Mouse (Mus musculus) midbrain, embryonic 13.5 days (tissue): Measurements from ENCODE around the gene Capn1. TPM values are rescaled to one million over a fixed set of nuclear protein-coding genes. Genes with fewer than 3 reads are reported as not detected.

Experiments
- ATAC-seq: fragments of 200-750 bp; cut with Nextera tagmentation; 2 replicates; pipeline ENCODE4 v1.8.0; 2017; ENCODE audit warnings: mild to moderate bottlenecking, moderate TSS enrichment, moderate library complexity
- H3K27ac ChIP-seq: fragments of 300-500 bp; sonication (generic); 2 replicates; pipeline ENCODE4 v1.5.1; 2015; ENCODE audit warnings: inconsistent platforms, mild to moderate bottlenecking, moderate library complexity
- H3K27me3 ChIP-seq: fragments of 300-500 bp; sonication (generic); 2 replicates; pipeline ENCODE4 v1.6.1; 2015; ENCODE audit warnings: mild to moderate bottlenecking, inconsistent platforms
- H3K36me3 ChIP-seq: fragments of 300-500 bp; sonication (generic); 2 replicates; pipeline ENCODE4 v1.6.1; 2015; ENCODE audit warnings: mild to moderate bottlenecking, inconsistent platforms
- H3K4me1 ChIP-seq: fragments of 300-500 bp; sonication (generic); replicated peaks from 2 replicates; pipeline ENCODE4 v1.6.1; 2015; ENCODE audit warnings: inconsistent platforms
- H3K4me2 ChIP-seq: fragments of 300-500 bp; sonication (generic); replicated peaks from 2 replicates; pipeline ENCODE4 v1.6.1; 2015; ENCODE audit warnings: moderate library complexity, mild to moderate bottlenecking, inconsistent platforms
- H3K4me3 ChIP-seq: fragments of 300-500 bp; sonication (generic); replicated peaks from 2 replicates; pipeline ENCODE4 v1.5.1; 2015; ENCODE audit warnings: mild to moderate bottlenecking, inconsistent platforms
- H3K9ac ChIP-seq: fragments of 300-500 bp; sonication (generic); replicated peaks from 2 replicates; pipeline ENCODE4 v1.6.1; 2015; ENCODE audit warnings: mild to moderate bottlenecking, inconsistent platforms
- H3K9me3 ChIP-seq: fragments of 300-500 bp; sonication (generic); 2 replicates; pipeline ENCODE4 v1.6.1; 2016; ENCODE audit warnings: mild to moderate bottlenecking, inconsistent platforms
- WGBS: fragments of 180-500 bp; shearing (Covaris S2); methylation state at CpG from one replicate; pipeline ENCODE4 v1.1.7; 2015; 5-methylcytosine and 5-hydroxymethylcytosine counted together
- polyA plus RNA-seq: library from polyadenylated mRNA; unstranded; fragments of >200 nt; fragmentation: Nextera tagmentation; extraction: Ambion mirVana; gene quantifications from 2 replicates; pipeline ENCODE4 v1.2.1, GENCODE M21; 2015

Capn1 gene
- polyA plus RNA-seq, 1 experiment from 2014 or later, result 2.3 TPM

- no peak overlapping the region for H3K27ac ChIP-seq
- no peaks in the 10 kb centered on the region for H3K9me3 ChIP-seq
- no peaks in the 10 kb centered on the region for H3K4me1 ChIP-seq
- H3K36me3 ChIP-seq, result peaks cover 46% of the 10 kb centered on the region
- ATAC-seq, result peak; percentile 45; the same call in 1 of the 2 replicates
- no peaks in the 10 kb centered on the region for H3K27me3 ChIP-seq
- no peak overlapping the region for H3K4me3 ChIP-seq
- WGBS, result 26% methylated on average over 3 of the region's 3 CpGs
- no peak overlapping the region for H3K9ac ChIP-seq
- H3K4me2 ChIP-seq, result no peak overlapping the region
Measured at GRCm38 (mm10) chr19:5956685-5957084, 59.0 kb downstream of the Capn1 start.

DNA sequence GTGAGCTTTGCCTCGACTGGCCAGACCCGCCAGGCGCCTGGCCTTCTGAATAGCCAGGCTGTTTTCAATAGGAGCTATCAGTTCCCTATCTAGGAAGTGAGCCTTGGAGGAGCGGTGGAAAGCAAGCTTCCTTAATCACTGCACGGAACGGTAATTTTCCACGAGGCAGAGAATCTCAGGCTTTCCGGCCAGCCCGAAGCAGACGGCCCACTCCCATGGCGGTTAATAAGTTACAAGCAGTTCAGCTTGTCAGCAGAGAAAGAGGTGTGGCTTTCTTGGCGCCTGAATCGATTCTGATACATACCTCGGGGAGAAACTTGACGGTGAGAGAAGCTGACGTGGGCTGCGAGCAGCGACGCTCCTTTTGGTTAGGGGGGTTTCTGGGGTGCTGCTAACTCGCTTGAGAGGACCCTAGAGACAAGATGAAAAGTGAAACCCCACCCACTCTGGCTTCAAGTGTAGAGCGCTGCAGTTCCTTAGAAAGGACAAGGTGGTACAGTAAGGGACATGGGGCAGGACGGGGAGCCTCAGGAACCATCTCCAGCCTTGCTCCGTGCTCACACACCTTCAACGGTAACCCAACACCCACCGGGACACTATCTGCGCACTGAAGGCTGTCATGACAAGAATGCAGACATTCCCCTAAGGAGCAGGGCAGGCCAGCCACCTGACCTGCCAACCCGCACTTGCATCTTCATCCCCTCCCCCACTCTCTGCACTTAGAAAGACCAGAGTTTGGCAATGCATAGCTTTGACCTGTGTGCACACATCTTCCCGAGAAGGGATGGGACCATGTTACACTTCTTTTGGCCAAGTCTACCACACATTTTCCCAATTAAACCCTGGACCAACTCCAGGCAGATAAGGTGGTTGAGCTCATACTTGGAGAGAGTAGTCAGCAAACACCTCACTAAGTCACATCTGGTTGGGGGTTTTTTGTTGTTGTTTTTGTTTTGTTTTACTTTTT lies 59.7 kb downstream of the Capn1 start:
- no peaks in the 10 kb centered on the region for H3K27me3 ChIP-seq
- no peak overlapping the region for H3K9ac ChIP-seq
- WGBS, result 93% methylated on average over 28 of the region's 28 CpGs
- peaks cover 52% of the 10 kb centered on the region for H3K36me3 ChIP-seq
- H3K4me2 ChIP-seq, result no peak overlapping the region
- no peak overlapping the region for H3K4me3 ChIP-seq
- H3K9me3 ChIP-seq, result no peaks in the 10 kb centered on the region
- no peak overlapping the region for H3K27ac ChIP-seq
- no peak for ATAC-seq
- no peaks in the 10 kb centered on the region for H3K4me1 ChIP-seq

- Histone ChIP-seq H3K9me3 (no peaks in the 10 kb centered on the region), H3K4me3 (no peak overlapping the region), H3K4me2 (no peak overlapping the region), H3K27ac (no peak overlapping the region), H3K9ac (no peak overlapping the region), H3K27me3 (no peaks in the 10 kb centered on the region), H3K36me3 (peaks cover 62% of the 10 kb centered on the region), H3K4me1 (no peaks in the 10 kb centered on the region)
- no peak for ATAC-seq
- WGBS, result 95% methylated on average over 10 of the region's 10 CpGs
Measured at GRCm38 (mm10) chr19:5954936-5955335, 60.8 kb downstream of the Capn1 start.

DNA sequence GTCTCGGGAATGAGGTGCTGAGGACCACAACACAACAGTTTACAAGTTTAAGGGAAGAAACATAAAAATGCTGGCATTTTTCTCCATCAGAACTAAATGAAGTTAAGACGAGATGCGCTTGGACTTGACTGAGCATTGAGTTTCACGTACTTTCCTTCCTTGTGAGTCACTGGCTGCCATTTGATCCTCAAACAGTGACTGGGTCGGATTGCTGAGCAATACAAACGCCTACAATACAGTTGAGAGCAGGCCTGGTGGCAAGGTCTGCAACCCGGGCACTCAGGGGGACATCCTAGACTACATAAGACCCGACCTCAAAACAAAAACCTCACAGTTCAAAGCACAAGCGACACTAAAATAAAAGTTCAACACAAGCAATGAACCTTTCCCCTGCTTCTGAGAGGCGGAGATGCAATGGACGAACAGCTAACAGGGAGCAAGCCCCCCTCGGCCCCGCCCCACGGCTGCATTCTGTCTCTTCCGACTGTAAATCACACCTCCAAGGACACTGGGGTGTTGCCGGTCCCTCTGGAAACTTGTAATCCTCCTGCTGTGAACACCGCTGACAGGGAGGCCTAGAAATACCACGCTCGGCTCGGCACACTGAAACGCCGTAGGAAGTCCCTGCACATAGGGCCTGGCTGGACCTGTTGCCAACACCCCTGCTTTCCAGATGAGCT lies 61.5 kb downstream of the Capn1 start:
- no peak overlapping the region for H3K4me3 ChIP-seq
- WGBS, result 91% methylated on average over 22 of the region's 22 CpGs
- H3K9ac ChIP-seq, result no peak overlapping the region
- no peaks in the 10 kb centered on the region for H3K4me1 ChIP-seq
- H3K27ac ChIP-seq, result no peak overlapping the region
- no peak for ATAC-seq
- H3K9me3 ChIP-seq, result no peaks in the 10 kb centered on the region
- H3K36me3 ChIP-seq, result peaks cover 66% of the 10 kb centered on the region
- H3K27me3 ChIP-seq, result no peaks in the 10 kb centered on the region
- H3K4me2 ChIP-seq, result no peak overlapping the region

GRCm38 (mm10) chr19:5953201-5953770 lies 62.4 kb downstream of the Capn1 start:
- H3K4me3 ChIP-seq, result no peak overlapping the region
- H3K27me3 ChIP-seq, result no peaks in the 10 kb centered on the region
- no peaks in the 10 kb centered on the region for H3K4me1 ChIP-seq
- no peak overlapping the region for H3K9ac ChIP-seq
- no peak overlapping the region for H3K27ac ChIP-seq
- WGBS, result 95% methylated on average over 19 of the region's 19 CpGs
- H3K36me3 ChIP-seq, result peaks cover 71% of the 10 kb centered on the region
- H3K4me2 ChIP-seq, result no peak overlapping the region
- no peak for ATAC-seq
- no peaks in the 10 kb centered on the region for H3K9me3 ChIP-seq

DNA sequence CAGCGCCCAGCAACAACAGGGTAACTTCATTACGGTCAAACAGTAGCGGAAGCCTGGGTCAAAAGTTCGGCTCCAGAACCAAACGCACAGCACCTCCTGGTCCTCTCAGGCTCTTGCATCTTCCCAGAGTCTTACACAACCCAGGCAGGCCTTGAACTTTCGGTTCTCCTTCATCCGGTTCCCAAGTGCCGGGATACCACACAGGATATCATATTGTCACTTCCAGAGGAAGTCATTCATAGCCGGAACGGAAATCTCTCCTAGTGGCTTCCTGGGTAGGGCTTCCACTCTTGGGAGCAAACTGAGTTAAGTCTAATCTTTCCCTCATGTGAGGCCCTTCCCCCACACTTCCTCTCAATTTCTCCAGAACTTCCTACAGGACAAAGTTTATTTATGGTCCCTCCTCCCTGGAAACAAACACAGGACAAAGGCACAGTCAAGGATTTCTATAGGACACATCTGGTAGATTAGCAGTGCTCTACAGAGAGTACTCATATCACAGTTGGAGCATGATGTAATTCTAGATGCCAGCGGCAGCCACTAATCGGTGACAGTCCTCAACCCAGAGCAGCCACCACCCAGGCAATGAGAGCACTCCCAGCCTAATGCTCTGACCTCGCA lies 63.5 kb downstream of the Capn1 start:
- H3K27me3 ChIP-seq, result no peaks in the 10 kb centered on the region
- H3K27ac ChIP-seq, result no peak overlapping the region
- H3K4me1 ChIP-seq, result no peaks in the 10 kb centered on the region
- H3K4me3 ChIP-seq, result no peak overlapping the region
- no peak for ATAC-seq
- no peak overlapping the region for H3K9ac ChIP-seq
- H3K4me2 ChIP-seq, result no peak overlapping the region
- H3K9me3 ChIP-seq, result no peaks in the 10 kb centered on the region
- H3K36me3 ChIP-seq, result peaks cover 67% of the 10 kb centered on the region
- 87% methylated on average over 13 of the region's 13 CpGs for WGBS

GRCm38 (mm10) chr19:5951631-5952030 lies 64.1 kb downstream of the Capn1 start:
- WGBS, result 92% methylated on average over 16 of the region's 16 CpGs

GRCm38 (mm10) chr19:5950218-5950617 lies 65.5 kb downstream of the Capn1 start:
- Histone ChIP-seq H3K27me3 (no peaks in the 10 kb centered on the region), H3K4me2 (no peak overlapping the region), H3K27ac (no peak overlapping the region), H3K4me3 (no peak overlapping the region), H3K9me3 (no peaks in the 10 kb centered on the region), H3K36me3 (peaks cover 76% of the 10 kb centered on the region), H3K9ac (no peak overlapping the region), H3K4me1 (no peaks in the 10 kb centered on the region)
- WGBS, result 95% methylated on average over 11 of the region's 11 CpGs
- no peak for ATAC-seq

More at GRCm38 (mm10) chr19:5951631-5952030, 64.1 kb downstream of the Capn1 start:
- Histone ChIP-seq H3K4me3 (no peak overlapping the region), H3K4me1 (no peaks in the 10 kb centered on the region), H3K4me2 (no peak overlapping the region), H3K9ac (no peak overlapping the region), H3K36me3 (peaks cover 67% of the 10 kb centered on the region), H3K27me3 (no peaks in the 10 kb centered on the region), H3K9me3 (no peaks in the 10 kb centered on the region), H3K27ac (no peak overlapping the region)
- ATAC-seq, result no peak

DNA sequence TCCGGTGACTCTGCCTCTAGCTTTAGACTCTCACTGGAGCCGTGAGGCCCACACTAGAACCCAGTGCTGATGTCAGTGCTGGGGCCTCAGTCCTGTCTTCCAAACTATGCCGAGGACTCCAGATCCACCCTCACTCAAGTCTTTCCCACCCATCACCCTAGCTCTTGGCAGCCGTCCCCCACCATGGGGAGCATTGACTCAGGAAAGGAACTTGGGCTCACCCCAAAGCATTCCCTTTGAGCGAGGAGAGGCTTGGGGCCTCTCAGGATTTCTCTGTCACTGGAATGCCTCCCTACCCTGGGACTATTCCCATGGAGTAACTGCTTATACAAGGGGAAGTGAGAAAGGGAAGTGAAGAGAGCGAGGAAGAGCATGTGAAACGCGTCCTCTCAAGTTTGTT lies 69.8 kb downstream of the Capn1 start:
- no peaks in the 10 kb centered on the region for H3K27me3 ChIP-seq
- no peak overlapping the region for H3K4me3 ChIP-seq
- 91% methylated on average over 8 of the region's 8 CpGs for WGBS
- no peak for ATAC-seq
- peaks cover 56% of the 10 kb centered on the region for H3K36me3 ChIP-seq
- H3K4me1 ChIP-seq, result no peaks in the 10 kb centered on the region
- no peaks in the 10 kb centered on the region for H3K9me3 ChIP-seq
- H3K27ac ChIP-seq, result no peak overlapping the region
- H3K9ac ChIP-seq, result no peak overlapping the region
- H3K4me2 ChIP-seq, result no peak overlapping the region

DNA sequence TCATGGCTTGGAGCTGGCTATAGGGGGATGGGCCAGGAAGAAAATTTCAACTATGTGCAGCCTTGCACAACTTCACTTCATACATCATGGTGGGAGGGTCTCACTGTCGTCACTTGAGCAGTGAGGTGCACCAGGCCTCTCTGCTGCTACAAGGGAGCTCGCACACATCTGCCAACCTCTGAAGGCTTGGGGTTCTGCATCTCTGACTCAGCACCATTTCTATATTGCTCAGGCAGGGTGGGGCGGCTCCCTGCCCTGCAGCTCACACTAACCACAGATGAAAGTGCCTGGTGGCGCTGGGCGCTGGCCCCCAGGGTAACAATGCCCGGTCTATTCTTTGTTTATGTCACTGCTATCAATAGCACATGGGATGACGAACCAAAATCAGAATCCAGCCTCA lies 70.7 kb downstream of the Capn1 start:
- H3K4me2 ChIP-seq, result no peak overlapping the region
- no peaks in the 10 kb centered on the region for H3K4me1 ChIP-seq
- H3K4me3 ChIP-seq, result no peak overlapping the region
- H3K27me3 ChIP-seq, result no peaks in the 10 kb centered on the region
- 87% methylated on average over 7 of the region's 7 CpGs for WGBS
- no peak overlapping the region for H3K9ac ChIP-seq
- peaks cover 50% of the 10 kb centered on the region for H3K36me3 ChIP-seq
- no peak for ATAC-seq
- no peak overlapping the region for H3K27ac ChIP-seq
- H3K9me3 ChIP-seq, result no peaks in the 10 kb centered on the region

GRCm38 (mm10) chr19:5944145-5944544 lies 71.6 kb downstream of the Capn1 start:
- Histone ChIP-seq H3K27me3 (no peaks in the 10 kb centered on the region), H3K4me2 (no peak overlapping the region), H3K4me1 (no peaks in the 10 kb centered on the region), H3K36me3 (peaks cover 43% of the 10 kb centered on the region), H3K27ac (no peak overlapping the region), H3K9ac (no peak overlapping the region), H3K9me3 (no peaks in the 10 kb centered on the region), H3K4me3 (no peak overlapping the region)
- 74% methylated on average over 8 of the region's 8 CpGs for WGBS
- ATAC-seq, result no peak

DNA sequence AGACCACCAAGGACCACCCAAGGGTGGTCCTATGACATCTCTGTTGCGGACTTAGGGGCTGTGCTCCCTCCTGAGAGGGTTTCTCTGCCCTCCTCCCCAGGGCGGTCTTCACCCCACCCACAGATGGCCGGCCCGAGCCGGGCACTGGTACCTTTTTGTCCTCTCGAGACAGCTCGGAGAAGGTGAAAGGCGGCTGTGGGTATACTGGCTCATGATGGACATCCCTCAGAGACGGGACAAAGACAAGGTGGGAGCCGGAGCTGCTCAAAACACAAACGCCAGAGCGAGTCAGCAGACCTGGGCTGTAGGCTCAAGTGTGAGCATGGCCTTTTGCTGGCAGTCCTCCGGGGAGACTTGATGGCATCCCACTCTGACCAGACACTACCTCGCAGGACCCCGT lies 72.3 kb downstream of the Capn1 start:
- WGBS, result 93% methylated on average over 15 of the region's 15 CpGs
- H3K27me3 ChIP-seq, result no peaks in the 10 kb centered on the region
- H3K36me3 ChIP-seq, result peaks cover 36% of the 10 kb centered on the region
- H3K9me3 ChIP-seq, result no peaks in the 10 kb centered on the region
- ATAC-seq, result no peak
- no peak overlapping the region for H3K9ac ChIP-seq
- peaks cover 2% of the 10 kb centered on the region; the same call in 1 of the 2 replicates for H3K4me1 ChIP-seq
- no peak overlapping the region for H3K4me3 ChIP-seq
- no peak overlapping the region for H3K4me2 ChIP-seq
- H3K27ac ChIP-seq, result no peak overlapping the region
